Mouse (Mus musculus) erythroblast, embryonic 14.5 days (primary cell): ENCODE measurements around the gene Map3k9.

Source experiments
- GATA1 ChIP-seq: IDR thresholded peaks from 2 replicates; pipeline ENCODE4 v1.6.1; 2012; ENCODE audit warnings: low read length, inconsistent platforms, mixed read lengths
- TAL1 ChIP-seq: IDR thresholded peaks from 3 replicates; pipeline ENCODE4 v1.6.1; 2012; ENCODE audit warnings: low read length, inconsistent platforms, mixed read lengths

- no peak for TF ChIP-seq GATA1
- no peak for TF ChIP-seq TAL1
Measured at GRCm38 (mm10) chr12:81746400-81747024, 34.5 kb downstream of the Map3k9 start.
